Mouse (Mus musculus): ENCODE results near the gene Map2k5. TPM values are rescaled to one million over a fixed set of nuclear protein-coding genes. Genes with fewer than 3 reads are reported as not detected.

Map2k5 gene
- polyA plus RNA-seq, 1 experiment = 31.9 TPM

- DNase-seq (ENCODE audit: extremely low spot score in 1 of 2, low spot score in 1 of 2) = no peak
Observed at GRCm38 (mm10) chr9:63273781-63274180, 103.9 kb downstream of the Map2k5 start.

- DNase-seq (ENCODE audit: extremely low spot score in 1 of 2, low spot score in 1 of 2) = no peak
Observed at GRCm38 (mm10) chr9:63269839-63270238, 107.9 kb downstream of the Map2k5 start.

- no peak for DNase-seq (ENCODE audit: extremely low spot score in 1 of 2, low spot score in 1 of 2)
Observed at GRCm38 (mm10) chr9:63263188-63263587, 114.5 kb downstream of the Map2k5 start.

GRCm38 (mm10) chr9:63258768-63259167 is 118.9 kb downstream of the Map2k5 start:
- peak in 1 of 2 experiments; percentile 36 for DNase-seq (ENCODE audit: extremely low spot score in 1 of 2, low spot score in 1 of 2)

GRCm38 (mm10) chr9:63257739-63258138 is 120.0 kb downstream of the Map2k5 start:
- DNase-seq (ENCODE audit: extremely low spot score in 1 of 2, low spot score in 1 of 2) = no peak

- no peak for DNase-seq (ENCODE audit: extremely low spot score in 1 of 2, low spot score in 1 of 2)
Observed at GRCm38 (mm10) chr9:63250841-63251626, 126.7 kb downstream of the Map2k5 start.

- no peak for DNase-seq (ENCODE audit: extremely low spot score in 1 of 2, low spot score in 1 of 2)
Observed at GRCm38 (mm10) chr9:63248095-63248787, 129.5 kb downstream of the Map2k5 start.

- DNase-seq (ENCODE audit: extremely low spot score in 1 of 2, low spot score in 1 of 2) = peak; percentile 33 to 37
Observed at GRCm38 (mm10) chr9:63246568-63247169, 131.0 kb downstream of the Map2k5 start.

GRCm38 (mm10) chr9:63241961-63242360 is 135.7 kb downstream of the Map2k5 start:
- DNase-seq (ENCODE audit: extremely low spot score in 1 of 2, low spot score in 1 of 2) = no peak

GRCm38 (mm10) chr9:63241241-63241640 is 136.5 kb downstream of the Map2k5 start:
- DNase-seq (ENCODE audit: extremely low spot score in 1 of 2, low spot score in 1 of 2) = no peak

GRCm38 (mm10) chr9:63234356-63234755 is 143.3 kb downstream of the Map2k5 start:
- DNase-seq (ENCODE audit: extremely low spot score in 1 of 2, low spot score in 1 of 2) = no peak

- DNase-seq (ENCODE audit: extremely low spot score in 1 of 2, low spot score in 1 of 2) = no peak
Observed at GRCm38 (mm10) chr9:63230289-63230688, 147.4 kb downstream of the Map2k5 start.

GRCm38 (mm10) chr9:63229124-63229523 is 148.6 kb downstream of the Map2k5 start:
- no peak for DNase-seq (ENCODE audit: extremely low spot score in 1 of 2, low spot score in 1 of 2)

- no peak for DNase-seq (ENCODE audit: extremely low spot score in 1 of 2, low spot score in 1 of 2)
Observed at GRCm38 (mm10) chr9:63222161-63222560, 155.5 kb downstream of the Map2k5 start.

- DNase-seq (ENCODE audit: extremely low spot score in 1 of 2, low spot score in 1 of 2) = no peak
Observed at GRCm38 (mm10) chr9:63219851-63220250, 157.9 kb downstream of the Map2k5 start.

- DNase-seq (ENCODE audit: extremely low spot score in 1 of 2, low spot score in 1 of 2) = no peak
Observed at GRCm38 (mm10) chr9:63215031-63215430, 162.7 kb downstream of the Map2k5 start.

GRCm38 (mm10) chr9:63206769-63207276 is 170.9 kb downstream of the Map2k5 start:
- DNase-seq (ENCODE audit: extremely low spot score in 1 of 2, low spot score in 1 of 2) = no peak

GRCm38 (mm10) chr9:63203461-63203860 is 174.2 kb downstream of the Map2k5 start:
- DNase-seq (ENCODE audit: extremely low spot score in 1 of 2, low spot score in 1 of 2) = no peak

- DNase-seq (ENCODE audit: extremely low spot score in 1 of 2, low spot score in 1 of 2) = no peak
Observed at GRCm38 (mm10) chr9:63201376-63202323, 176.1 kb downstream of the Map2k5 start.

- peak in 1 of 2 experiments; percentile 34 for DNase-seq (ENCODE audit: extremely low spot score in 1 of 2, low spot score in 1 of 2)
Observed at GRCm38 (mm10) chr9:63197252-63197651, 180.4 kb downstream of the Map2k5 start.
